Mouse (Mus musculus) R1 (cell line): Measurements from ENCODE around the gene 1190005I06Rik.

Experiments
- DNase-seq: peaks from one replicate; pipeline ENCODE4 v3.0.0-alpha.2; 2018; ENCODE audit warnings: low read depth, low spot score

1190005I06Rik gene

GRCm38 (mm10) chr8:120667561-120668373 lies 20.3 kb upstream of the 1190005I06Rik start, which contains the start of the genes Gm27021 and Cox4i1:
TSS of gene Gm27021 (minus strand) at chr8:120668079.
TSS of gene Cox4i1 (plus strand) at chr8:120668222.
- peak; percentile 87 for DNase-seq

- DNase-seq: peak; percentile 93
Observed at GRCm38 (mm10) chr8:120666807-120667470, 19.5 kb upstream of the 1190005I06Rik start.

GRCm38 (mm10) chr8:120665726-120666455 lies 18.5 kb upstream of the 1190005I06Rik start:
- DNase-seq: peak; percentile 89

- no peak for DNase-seq
Observed at GRCm38 (mm10) chr8:120664566-120664965, 17.1 kb upstream of the 1190005I06Rik start.

- peak; percentile 65 for DNase-seq
Observed at GRCm38 (mm10) chr8:120657415-120657814, 10.0 kb upstream of the 1190005I06Rik start.

- DNase-seq: no peak
Observed at GRCm38 (mm10) chr8:120656322-120657052, 9.1 kb upstream of the 1190005I06Rik start.

GRCm38 (mm10) chr8:120644663-120645062 lies 2.8 kb downstream of the 1190005I06Rik start:
- no peak for DNase-seq

- peak; percentile 73 for DNase-seq
Observed at GRCm38 (mm10) chr8:120642031-120642662, 5.3 kb downstream of the 1190005I06Rik start.

GRCm38 (mm10) chr8:120641245-120641644 lies 6.2 kb downstream of the 1190005I06Rik start:
- no peak for DNase-seq

GRCm38 (mm10) chr8:120634329-120634839 lies 13.0 kb downstream of the 1190005I06Rik start:
- DNase-seq: peak; percentile 62

- peak; percentile 62 for DNase-seq
Observed at GRCm38 (mm10) chr8:120633665-120634271, 13.7 kb downstream of the 1190005I06Rik start.

- no peak for DNase-seq
Observed at GRCm38 (mm10) chr8:120632969-120633664, 14.3 kb downstream of the 1190005I06Rik start.

GRCm38 (mm10) chr8:120631441-120632375 lies 15.7 kb downstream of the 1190005I06Rik start:
- DNase-seq: peak; percentile 100

GRCm38 (mm10) chr8:120630848-120631247 lies 16.6 kb downstream of the 1190005I06Rik start:
- DNase-seq: peak; percentile 84

GRCm38 (mm10) chr8:120630031-120630430 lies 17.4 kb downstream of the 1190005I06Rik start:
- peak; percentile 56 for DNase-seq

- no peak for DNase-seq
Observed at GRCm38 (mm10) chr8:120627298-120627697, 20.1 kb downstream of the 1190005I06Rik start.

GRCm38 (mm10) chr8:120626461-120626860 lies 21.0 kb downstream of the 1190005I06Rik start:
- peak; percentile 98 for DNase-seq

GRCm38 (mm10) chr8:120623608-120624007 lies 23.8 kb downstream of the 1190005I06Rik start:
- DNase-seq: no peak
